Mouse (Mus musculus) E14TG2a.4 (cell line): Measurements from ENCODE around the gene Ccdc93.

Source experiments
- H3K27me3 ChIP-seq: 2 replicates; pipeline ENCODE4 v1.6.1; 2014; ENCODE audit warnings: low read length, control low read depth; ENCODE audit not compliant: insufficient read depth
- H3K36me3 ChIP-seq: 2 replicates; pipeline ENCODE4 v1.6.1; 2014; ENCODE audit warnings: low read length, control low read depth; ENCODE audit not compliant: insufficient read depth
- H3K4me1 ChIP-seq: replicated peaks from 2 replicates; pipeline ENCODE4 v1.6.1; 2014; ENCODE audit warnings: low read depth, low read length, control low read depth
- H3K4me3 ChIP-seq: replicated peaks from 2 replicates; pipeline ENCODE4 v1.5.1; 2014; ENCODE audit warnings: mild to moderate bottlenecking, low read length
- H3K9me3 ChIP-seq: 2 replicates; pipeline ENCODE4 v1.6.1; 2014; ENCODE audit warnings: low read length, control low read depth
- CTCF ChIP-seq: conservative IDR thresholded peaks from 2 replicates; pipeline ENCODE4 v1.5.1; 2014; ENCODE audit warnings: low read length
- NANOG ChIP-seq: IDR thresholded peaks from 2 replicates; pipeline ENCODE4 v1.6.1; 2014; ENCODE audit warnings: borderline replicate concordance, low read length, mixed read lengths
- POU5F1 ChIP-seq: IDR thresholded peaks from 2 replicates; pipeline ENCODE4 v1.6.1; 2014; ENCODE audit warnings: low read length, borderline replicate concordance

Gene Ccdc93

GRCm38 (mm10) chr1:121394764-121395163 is 36.1 kb upstream of the Ccdc93 start:
- Histone ChIP-seq H3K4me3 (no peak overlapping the region), H3K4me1 (peaks cover 14% of the 10 kb centered on the region), H3K27me3 (no peaks in the 10 kb centered on the region), H3K36me3 (no peaks in the 10 kb centered on the region), H3K9me3 (no peaks in the 10 kb centered on the region)
- no peak for TF ChIP-seq CTCF

- Histone ChIP-seq H3K9me3 (no peaks in the 10 kb centered on the region), H3K27me3 (no peaks in the 10 kb centered on the region), H3K4me1 (peaks cover 14% of the 10 kb centered on the region), H3K36me3 (no peaks in the 10 kb centered on the region), H3K4me3 (no peak overlapping the region)
- TF ChIP-seq NANOG (no peak), POU5F1 (no peak), CTCF (no peak)
These were observed 34.3 kb upstream of the Ccdc93 start for GRCm38 (mm10) chr1:121396501-121396900.

- Histone ChIP-seq H3K36me3 (no peaks in the 10 kb centered on the region), H3K9me3 (no peaks in the 10 kb centered on the region), H3K4me3 (no peak overlapping the region), H3K27me3 (no peaks in the 10 kb centered on the region), H3K4me1 (peaks cover 14% of the 10 kb centered on the region)
- no peak for TF ChIP-seq POU5F1
- TF ChIP-seq NANOG, result no peak
- no peak for TF ChIP-seq CTCF
These were observed 32.6 kb upstream of the Ccdc93 start for GRCm38 (mm10) chr1:121398231-121398630.

GRCm38 (mm10) chr1:121398986-121399881 is 31.6 kb upstream of the Ccdc93 start:
- TF ChIP-seq CTCF (no peak), NANOG (no peak), POU5F1 (no peak)
- H3K27me3 ChIP-seq, result no peaks in the 10 kb centered on the region
- H3K36me3 ChIP-seq, result no peaks in the 10 kb centered on the region
- no peaks in the 10 kb centered on the region for H3K9me3 ChIP-seq
- H3K4me1 ChIP-seq, result peaks cover 14% of the 10 kb centered on the region
- no peak overlapping the region for H3K4me3 ChIP-seq

GRCm38 (mm10) chr1:121400243-121400642 is 30.6 kb upstream of the Ccdc93 start:
- peaks cover 14% of the 10 kb centered on the region for H3K4me1 ChIP-seq
- H3K27me3 ChIP-seq, result no peaks in the 10 kb centered on the region
- no peak overlapping the region for H3K4me3 ChIP-seq
- H3K36me3 ChIP-seq, result no peaks in the 10 kb centered on the region
- no peaks in the 10 kb centered on the region for H3K9me3 ChIP-seq
- peak; percentile 34 for TF ChIP-seq CTCF
- no peak for TF ChIP-seq NANOG
- no peak for TF ChIP-seq POU5F1

- H3K4me3 ChIP-seq, result no peak overlapping the region
- H3K27me3 ChIP-seq, result peaks cover 12% of the 10 kb centered on the region; the same call in 1 of the 2 replicates
- H3K4me1 ChIP-seq, result peaks cover 6% of the 10 kb centered on the region
- no peaks in the 10 kb centered on the region for H3K36me3 ChIP-seq
- TF ChIP-seq CTCF, result peak; percentile 28; the same call in 1 of the 2 replicates
- no peak for TF ChIP-seq POU5F1
- no peaks in the 10 kb centered on the region for H3K9me3 ChIP-seq
These were observed 11.8 kb upstream of the Ccdc93 start for GRCm38 (mm10) chr1:121419084-121419483.

GRCm38 (mm10) chr1:121419569-121420265 is 11.1 kb upstream of the Ccdc93 start:
- Histone ChIP-seq H3K9me3 (no peaks in the 10 kb centered on the region), H3K36me3 (no peaks in the 10 kb centered on the region), H3K4me1 (peaks cover 6% of the 10 kb centered on the region), H3K4me3 (no peak overlapping the region), H3K27me3 (peaks cover 12% of the 10 kb centered on the region; the same call in 1 of the 2 replicates)
- TF ChIP-seq NANOG, result no peak
- no peak for TF ChIP-seq POU5F1
- TF ChIP-seq CTCF, result no peak

- TF ChIP-seq POU5F1 (no peak), NANOG (no peak), CTCF (no peak)
- H3K36me3 ChIP-seq, result no peaks in the 10 kb centered on the region
- H3K27me3 ChIP-seq, result peaks cover 20% of the 10 kb centered on the region
- no peaks in the 10 kb centered on the region for H3K9me3 ChIP-seq
- H3K4me3 ChIP-seq, result no peak overlapping the region
- H3K4me1 ChIP-seq, result peaks cover 12% of the 10 kb centered on the region
These were observed 489 bp upstream of the Ccdc93 start for GRCm38 (mm10) chr1:121430183-121430937.
